Mouse (Mus musculus): ENCODE measurements at regions not wholly inside any gene's neighbourhood (a gene's known extent, or its start where the extent isn't known, plus 50 kb on each side); places are given as distances from the start of the nearest gene placed in this dataset.

DNA sequence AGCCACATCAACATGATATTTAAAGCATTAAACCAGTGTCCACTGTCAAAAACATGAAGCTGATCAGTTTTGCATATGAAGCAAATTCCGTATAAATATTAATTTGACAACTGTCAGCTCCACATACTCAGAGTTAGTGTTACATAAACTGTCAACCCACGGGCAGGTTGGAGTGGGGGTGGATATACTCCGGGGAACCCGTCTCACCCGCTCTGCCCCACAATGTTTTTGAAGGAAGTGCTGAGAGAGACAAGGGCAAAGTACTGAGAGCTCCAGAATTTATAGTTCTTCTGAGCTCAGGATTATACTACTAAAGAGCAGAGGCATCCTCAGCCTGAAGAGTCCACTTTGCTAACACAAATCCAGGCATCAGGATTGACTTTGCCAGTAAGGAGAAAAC lies 132.5 kb upstream of the Ptprk start:
- WGBS: 87% methylated on average over 5 of the region's 5 CpGs
- H3K9me3 ChIP-seq: no peaks in the 10 kb centered on the region
- ATAC-seq (ENCODE audit: low FRiP score): no peak
- no peaks in the 10 kb centered on the region for H3K4me1 ChIP-seq
- no peaks in the 10 kb centered on the region for H3K36me3 ChIP-seq (replicated peaks)
- H3K4me2 ChIP-seq: no peak overlapping the region
- H3K9ac ChIP-seq: no peak overlapping the region
- no peak overlapping the region for H3K27ac ChIP-seq
- no peaks in the 10 kb centered on the region for H3K27me3 ChIP-seq
- H3K4me3 ChIP-seq (replicated peaks): no peak overlapping the region

- Histone ChIP-seq H3K27ac (no peak overlapping the region), H3K4me1 (no peaks in the 10 kb centered on the region), H3K27me3 (no peaks in the 10 kb centered on the region), H3K4me3 (replicated peaks) (no peak overlapping the region), H3K9me3 (no peaks in the 10 kb centered on the region), H3K9ac (no peak overlapping the region), H3K4me2 (no peak overlapping the region), H3K36me3 (replicated peaks) (no peaks in the 10 kb centered on the region)
- no peak for ATAC-seq (ENCODE audit: low FRiP score)
- WGBS: 100% methylated on average over 1 of the region's 1 CpGs
Measured at GRCm38 (mm10) chr10:27949127-27949526, 125.5 kb upstream of the Ptprk start.

DNA sequence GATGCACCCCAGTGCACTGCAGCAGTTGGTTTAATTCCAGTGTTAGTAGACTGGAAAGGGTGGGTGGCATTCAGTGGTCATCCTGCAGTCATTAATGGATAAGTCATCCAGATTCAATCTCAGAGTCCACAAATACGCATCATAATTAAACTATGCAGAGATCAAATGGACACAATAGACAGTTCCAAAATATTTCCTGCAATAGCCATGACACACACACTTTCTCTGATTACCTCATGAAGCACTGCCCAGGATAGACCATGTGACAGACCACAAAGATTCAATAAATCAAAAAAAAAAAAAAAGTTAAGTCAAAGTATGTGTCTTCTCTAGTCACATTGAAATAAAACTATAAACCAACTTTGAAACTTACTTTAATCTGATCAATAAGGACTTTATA lies 106.4 kb upstream of the Ptprk start:
- Histone ChIP-seq H3K9me3 (no peaks in the 10 kb centered on the region), H3K27ac (no peak overlapping the region), H3K27me3 (no peaks in the 10 kb centered on the region), H3K4me1 (no peaks in the 10 kb centered on the region), H3K36me3 (replicated peaks) (no peaks in the 10 kb centered on the region), H3K4me3 (replicated peaks) (no peak overlapping the region), H3K4me2 (no peak overlapping the region), H3K9ac (no peak overlapping the region)
- WGBS: 97% methylated on average over 1 of the region's 1 CpGs
- no peak for ATAC-seq (ENCODE audit: low FRiP score)

DNA sequence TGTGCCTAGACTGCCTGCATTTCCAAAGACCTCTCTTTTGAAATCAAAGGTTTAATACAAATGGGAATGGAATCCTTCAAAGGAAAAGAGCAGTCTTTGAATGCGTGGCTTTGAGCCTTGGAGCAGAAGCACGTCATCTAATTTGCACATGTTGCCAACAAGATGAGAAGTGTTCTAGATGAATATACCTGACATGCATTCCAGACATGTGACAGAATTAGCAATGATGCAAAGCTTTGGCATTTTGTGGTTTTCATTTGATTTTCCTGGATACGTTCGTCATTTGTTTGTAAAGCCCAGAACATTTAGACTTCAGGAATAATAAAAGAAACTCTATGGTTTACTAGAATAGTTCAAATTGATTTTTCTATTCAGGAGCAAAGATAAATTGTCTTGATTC lies 90.6 kb upstream of the Ptprk start:
- Histone ChIP-seq H3K36me3 (replicated peaks) (no peaks in the 10 kb centered on the region), H3K27ac (no peak overlapping the region), H3K9ac (no peak overlapping the region), H3K4me1 (no peaks in the 10 kb centered on the region), H3K4me3 (replicated peaks) (no peak overlapping the region), H3K4me2 (no peak overlapping the region), H3K27me3 (no peaks in the 10 kb centered on the region), H3K9me3 (no peaks in the 10 kb centered on the region)
- 89% methylated on average over 4 of the region's 4 CpGs for WGBS
- ATAC-seq (ENCODE audit: low FRiP score): no peak

- WGBS: 96% methylated on average over 1 of the region's 1 CpGs
- Histone ChIP-seq H3K4me3 (replicated peaks) (no peak overlapping the region), H3K9ac (no peak overlapping the region), H3K36me3 (replicated peaks) (no peaks in the 10 kb centered on the region), H3K27ac (no peak overlapping the region), H3K27me3 (no peaks in the 10 kb centered on the region), H3K4me1 (no peaks in the 10 kb centered on the region), H3K4me2 (no peak overlapping the region), H3K9me3 (no peaks in the 10 kb centered on the region)
- no peak for ATAC-seq (ENCODE audit: low FRiP score)
Measured at GRCm38 (mm10) chr10:27985068-27985467, 89.6 kb upstream of the Ptprk start.

- WGBS: 94% methylated on average over 5 of the region's 5 CpGs
- Histone ChIP-seq H3K4me3 (replicated peaks) (no peak overlapping the region), H3K4me1 (peaks cover 5% of the 10 kb centered on the region), H3K36me3 (replicated peaks) (no peaks in the 10 kb centered on the region), H3K9ac (no peak overlapping the region), H3K4me2 (no peak overlapping the region), H3K27me3 (no peaks in the 10 kb centered on the region), H3K9me3 (no peaks in the 10 kb centered on the region), H3K27ac (no peak overlapping the region)
- ATAC-seq (ENCODE audit: low FRiP score): no peak
Measured at GRCm38 (mm10) chr10:27987026-27987425, 87.6 kb upstream of the Ptprk start.

DNA sequence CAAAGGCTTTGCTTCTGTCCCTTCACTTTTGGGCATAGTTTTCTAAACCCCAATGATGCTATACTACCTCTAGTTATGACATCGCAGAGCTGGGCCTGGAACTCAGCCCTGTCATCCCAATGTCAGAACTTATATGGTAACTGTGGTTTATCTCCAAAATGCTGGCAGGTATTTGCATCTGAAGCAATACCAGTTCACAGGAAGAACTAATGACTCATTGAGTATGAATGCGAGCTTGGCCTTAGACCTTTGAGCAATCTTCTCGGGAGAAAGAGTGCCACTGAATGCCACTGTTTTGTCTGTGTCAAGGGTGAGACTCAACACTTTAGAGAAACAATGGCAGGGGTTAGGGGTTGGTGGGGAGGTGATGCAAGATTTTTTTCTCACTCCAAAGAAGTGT lies 86.6 kb upstream of the Ptprk start:
- WGBS: 61% methylated on average over 3 of the region's 3 CpGs
- Histone ChIP-seq H3K36me3 (replicated peaks) (no peaks in the 10 kb centered on the region), H3K9ac (no peak overlapping the region), H3K27me3 (no peaks in the 10 kb centered on the region), H3K27ac (no peak overlapping the region), H3K4me3 (replicated peaks) (no peak overlapping the region), H3K4me2 (no peak overlapping the region), H3K9me3 (no peaks in the 10 kb centered on the region), H3K4me1 (peaks cover 5% of the 10 kb centered on the region)
- ATAC-seq (ENCODE audit: low FRiP score): no peak

GRCm38 (mm10) chr10:27990359-27991056 lies 84.1 kb upstream of the Ptprk start:
- peaks cover 5% of the 10 kb centered on the region for H3K4me1 ChIP-seq
- no peaks in the 10 kb centered on the region for H3K27me3 ChIP-seq
- WGBS: 68% methylated on average over 11 of the region's 11 CpGs
- H3K9me3 ChIP-seq: no peaks in the 10 kb centered on the region
- peak; percentile 39; the same call in 1 of the 2 replicates for ATAC-seq (ENCODE audit: low FRiP score)
- H3K36me3 ChIP-seq (replicated peaks): no peaks in the 10 kb centered on the region
- no peak overlapping the region for H3K4me2 ChIP-seq
- H3K27ac ChIP-seq: no peak overlapping the region
- H3K9ac ChIP-seq: no peak overlapping the region
- H3K4me3 ChIP-seq (replicated peaks): no peak overlapping the region

- H3K9ac ChIP-seq: no peak overlapping the region
- H3K36me3 ChIP-seq (replicated peaks): no peaks in the 10 kb centered on the region
- no peak overlapping the region for H3K4me3 ChIP-seq (replicated peaks)
- H3K4me1 ChIP-seq: peaks cover 5% of the 10 kb centered on the region
- no peak overlapping the region for H3K4me2 ChIP-seq
- no peaks in the 10 kb centered on the region for H3K27me3 ChIP-seq
- 41% methylated on average over 3 of the region's 3 CpGs for WGBS
- H3K27ac ChIP-seq: no peak overlapping the region
- H3K9me3 ChIP-seq: no peaks in the 10 kb centered on the region
- ATAC-seq (ENCODE audit: low FRiP score): peak; percentile 51; the same call in 1 of the 2 replicates
Measured at GRCm38 (mm10) chr10:27991057-27991365, 83.6 kb upstream of the Ptprk start.

GRCm38 (mm10) chr10:27994376-27995034 lies 80.1 kb upstream of the Ptprk start:
- Histone ChIP-seq H3K4me1 (peaks cover 5% of the 10 kb centered on the region), H3K27me3 (no peaks in the 10 kb centered on the region), H3K4me2 (no peak overlapping the region), H3K9ac (no peak overlapping the region), H3K36me3 (replicated peaks) (no peaks in the 10 kb centered on the region), H3K9me3 (no peaks in the 10 kb centered on the region), H3K4me3 (replicated peaks) (no peak overlapping the region), H3K27ac (no peak overlapping the region)
- WGBS: 70% methylated on average over 2 of the region's 2 CpGs
- no peak for ATAC-seq (ENCODE audit: low FRiP score)

DNA sequence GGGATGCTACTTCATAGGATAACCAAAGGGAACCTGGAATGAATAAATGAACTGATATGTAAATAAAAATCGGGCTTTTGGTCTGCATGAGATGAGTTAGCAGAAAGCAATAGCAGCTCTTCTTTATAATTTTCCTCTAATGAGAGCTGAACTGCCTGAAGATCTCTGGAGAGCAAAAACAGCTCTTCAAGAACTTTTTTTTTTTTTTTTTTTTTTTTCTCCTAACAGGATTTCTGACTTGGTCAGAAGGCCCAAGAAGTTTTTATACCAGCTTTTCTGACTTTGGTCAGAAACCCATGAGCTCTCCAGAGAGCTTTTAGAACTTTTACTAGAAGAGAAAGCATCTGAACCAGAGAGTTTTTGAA lies 79.6 kb upstream of the Ptprk start:
- Histone ChIP-seq H3K4me1 (peaks cover 5% of the 10 kb centered on the region), H3K9ac (no peak overlapping the region), H3K4me3 (replicated peaks) (no peak overlapping the region), H3K36me3 (replicated peaks) (no peaks in the 10 kb centered on the region), H3K27ac (no peak overlapping the region), H3K4me2 (no peak overlapping the region), H3K9me3 (no peaks in the 10 kb centered on the region), H3K27me3 (no peaks in the 10 kb centered on the region)
- no peak for ATAC-seq (ENCODE audit: low FRiP score)
- 91% methylated on average over 1 of the region's 1 CpGs for WGBS

DNA sequence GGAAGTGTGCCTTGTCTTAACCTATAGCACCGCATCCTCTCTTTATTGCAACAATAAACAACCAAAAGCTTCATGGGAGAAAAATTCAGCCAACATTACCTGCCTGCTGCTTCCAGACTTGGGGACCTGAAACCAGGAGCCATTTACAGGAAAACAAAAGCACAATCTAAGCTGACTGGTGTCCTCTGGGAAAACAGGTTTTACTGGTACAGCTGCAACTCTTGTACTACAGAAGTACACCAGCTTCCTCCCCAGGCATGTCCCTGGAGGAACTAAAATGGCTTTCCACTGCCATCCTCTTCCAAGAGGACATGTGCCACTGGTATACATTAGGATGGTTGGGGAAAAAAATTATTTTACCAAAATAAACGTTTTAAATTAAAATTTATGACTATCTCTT lies 63.9 kb upstream of the Ptprk start:
- H3K4me3 ChIP-seq (replicated peaks): no peak overlapping the region
- H3K27me3 ChIP-seq: no peaks in the 10 kb centered on the region
- no peak overlapping the region for H3K9ac ChIP-seq
- no peak overlapping the region for H3K4me2 ChIP-seq
- no peaks in the 10 kb centered on the region for H3K4me1 ChIP-seq
- H3K27ac ChIP-seq: no peak overlapping the region
- H3K9me3 ChIP-seq: no peaks in the 10 kb centered on the region
- 64% methylated on average over 2 of the region's 2 CpGs for WGBS
- no peak for ATAC-seq (ENCODE audit: low FRiP score)
- H3K36me3 ChIP-seq (replicated peaks): no peaks in the 10 kb centered on the region

- 76% methylated on average over 1 of the region's 1 CpGs for WGBS
- Histone ChIP-seq H3K36me3 (replicated peaks) (no peaks in the 10 kb centered on the region), H3K27ac (no peak overlapping the region), H3K4me3 (replicated peaks) (no peak overlapping the region), H3K4me1 (no peaks in the 10 kb centered on the region), H3K9ac (no peak overlapping the region), H3K9me3 (no peaks in the 10 kb centered on the region), H3K4me2 (no peak overlapping the region), H3K27me3 (no peaks in the 10 kb centered on the region)
- ATAC-seq (ENCODE audit: low FRiP score): no peak
Measured at GRCm38 (mm10) chr10:28012135-28012534, 62.5 kb upstream of the Ptprk start.
